Mouse (Mus musculus) ES-Bruce4 (cell line): ENCODE measurements at regions not wholly inside any gene's neighbourhood (a gene's known extent, or its start where the extent isn't known, plus 50 kb on each side); places are given as distances from the start of the nearest gene placed in this dataset.

Experiments
- CTCF ChIP-seq: IDR thresholded peaks from one replicate; pipeline ENCODE4 v1.8.1; 2011; ENCODE audit warnings: low read depth, low read length
- POLR2A ChIP-seq: IDR thresholded peaks from one replicate; pipeline ENCODE4 v1.8.1; 2011; ENCODE audit warnings: low read length; ENCODE audit not compliant: insufficient read depth

GRCm38 (mm10) chr14:61686821-61687341 is 79.6 kb downstream of the Kcnrg start:
- TF ChIP-seq POLR2A (no peak), CTCF (no peak)
